Mouse (Mus musculus) skeletal muscle tissue, postnatal 0 days (tissue): ENCODE results near the gene Gm28051. TPM values are rescaled to one million over a fixed set of nuclear protein-coding genes. Genes with fewer than 3 reads are reported as not detected.

ENCODE experiments used
- microRNA counts: library from miRNA; unstranded; fragments of <30 nt; microRNA quantifications from one replicate; lab custom pipeline; 2015
- microRNA-seq, 2 experiments: library from miRNA; unstranded; fragments of <30 nt; microRNA quantifications; one replicate each; pipeline ENCODE4; 2016
- polyA plus RNA-seq: library from polyadenylated mRNA; unstranded; fragments of >200 nt; fragmentation: Nextera tagmentation; extraction: Ambion mirVana; gene quantifications from 2 replicates; pipeline ENCODE4 v1.2.1, GENCODE M21; 2015

Gm28051 gene
- polyA plus RNA-seq, result not detected in 2 replicates

DNA sequence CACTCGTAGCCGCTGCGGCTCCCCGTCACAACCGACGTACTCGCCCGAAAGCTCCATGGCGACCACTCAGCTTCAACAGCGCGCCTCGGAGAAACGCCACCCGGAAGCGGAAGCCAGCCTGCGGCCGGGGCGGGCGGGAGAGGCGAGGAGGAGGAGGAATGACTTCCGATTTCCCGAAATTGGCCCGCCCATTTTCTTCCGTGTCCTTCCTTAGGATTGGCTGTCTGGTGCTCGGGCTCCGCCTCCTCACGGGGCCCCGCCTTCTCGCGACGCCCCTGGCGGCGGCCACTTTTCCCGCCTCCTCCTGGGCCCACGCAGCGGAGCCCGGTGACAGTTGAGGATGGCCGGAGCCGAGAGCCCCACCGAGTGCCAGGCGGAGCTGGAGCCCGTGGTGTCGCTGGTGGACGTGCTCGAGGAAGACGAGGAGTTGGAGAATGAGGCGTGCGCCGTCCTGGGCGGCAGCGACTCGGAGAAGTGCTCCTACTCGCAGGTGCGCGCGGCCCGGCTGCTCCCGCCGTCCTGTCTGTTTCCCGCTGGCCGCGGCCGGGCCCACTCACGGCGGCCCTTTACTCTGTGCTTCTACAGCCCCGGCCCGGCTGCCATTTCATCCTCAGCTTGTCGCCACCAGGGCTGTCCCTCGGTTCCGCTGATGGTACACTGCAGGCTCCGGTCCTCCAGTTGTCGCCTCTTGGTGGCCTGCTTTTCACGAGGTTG is at the start of gene Gm28051, which contains the start of the genes Gon7 and Ubr7:
Gm28051 (minus strand) TSS at position 77 of the 714 bp plus-strand sequence.
Gon7 (minus strand) TSS at position 115 of the 714 bp plus-strand sequence.
Ubr7 (plus strand) TSS at position 279 of the 714 bp plus-strand sequence.

DNA sequence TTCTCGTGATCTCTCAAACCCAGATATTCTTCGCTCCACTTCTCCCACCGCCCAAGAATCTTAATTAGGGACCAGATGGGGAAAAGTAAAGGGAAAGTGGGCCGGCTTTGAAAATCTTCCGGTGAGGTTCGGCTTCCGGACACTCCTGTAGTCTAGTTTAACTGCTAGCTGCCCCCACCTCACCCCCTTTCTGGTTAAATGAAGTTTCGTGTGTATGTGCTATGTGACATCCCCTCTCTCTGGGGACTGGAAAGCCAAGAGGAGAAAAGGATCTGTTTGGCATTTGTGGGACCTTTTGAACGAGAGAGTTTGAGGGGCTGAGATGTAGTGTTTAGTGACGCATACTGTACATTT is 815 bp upstream of the Gm28051 start, which contains the start of gene Gm20604:
Gm20604 (minus strand) TSS at position 270 of the 354 bp plus-strand sequence.

DNA sequence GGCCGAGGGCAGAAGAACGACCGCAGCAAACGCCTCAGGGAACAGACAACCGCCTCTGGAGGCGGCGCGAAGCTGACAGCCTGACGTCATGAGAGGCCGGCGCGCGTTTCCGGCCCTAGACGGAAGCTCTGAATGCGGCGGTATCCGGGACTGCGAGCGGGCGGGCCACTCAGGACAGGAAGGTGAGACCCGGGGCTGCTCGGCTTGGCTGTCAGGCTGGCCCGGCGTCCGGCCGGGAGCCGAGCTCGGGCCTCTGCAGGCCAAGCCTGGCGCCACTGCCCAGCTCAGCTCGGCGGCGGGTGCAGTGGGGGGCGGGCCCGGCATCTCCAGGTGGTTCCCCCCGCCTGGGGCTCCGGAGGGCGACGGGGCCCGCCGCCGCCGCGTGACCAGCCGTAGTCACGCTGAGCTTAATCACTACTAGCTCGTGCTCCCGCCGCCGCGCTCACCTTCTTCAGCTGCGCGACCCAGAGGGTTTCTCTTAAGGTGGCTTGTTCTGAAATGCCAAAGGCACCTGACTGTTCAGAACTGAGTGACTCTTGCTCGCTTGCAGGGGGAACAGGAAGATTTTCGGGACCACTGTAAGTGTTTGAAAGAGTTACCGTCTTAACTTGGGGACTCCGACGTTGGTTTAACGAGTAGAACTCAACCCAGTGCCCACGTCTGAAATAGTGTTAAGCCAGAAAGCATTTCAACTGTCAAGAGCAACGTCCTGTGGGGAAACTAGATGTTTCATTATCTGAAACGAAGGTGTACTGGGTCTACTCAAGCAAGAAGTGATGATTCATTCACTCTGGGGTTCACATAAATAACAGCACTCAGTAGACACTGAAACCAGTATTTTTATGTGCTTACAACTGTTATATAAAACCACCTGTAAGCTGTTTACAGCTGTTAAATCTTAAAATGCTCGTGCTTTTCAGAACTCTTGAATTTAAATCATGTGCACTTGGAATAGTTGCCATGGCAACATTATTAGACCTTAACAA is 13.7 kb downstream of the Gm28051 start, which contains the start of the genes Moap1 and Tmem251:
Moap1 (minus strand) TSS at position 73 of the 986 bp plus-strand sequence.
Tmem251 (plus strand) TSS at position 174 of the 986 bp plus-strand sequence.

DNA sequence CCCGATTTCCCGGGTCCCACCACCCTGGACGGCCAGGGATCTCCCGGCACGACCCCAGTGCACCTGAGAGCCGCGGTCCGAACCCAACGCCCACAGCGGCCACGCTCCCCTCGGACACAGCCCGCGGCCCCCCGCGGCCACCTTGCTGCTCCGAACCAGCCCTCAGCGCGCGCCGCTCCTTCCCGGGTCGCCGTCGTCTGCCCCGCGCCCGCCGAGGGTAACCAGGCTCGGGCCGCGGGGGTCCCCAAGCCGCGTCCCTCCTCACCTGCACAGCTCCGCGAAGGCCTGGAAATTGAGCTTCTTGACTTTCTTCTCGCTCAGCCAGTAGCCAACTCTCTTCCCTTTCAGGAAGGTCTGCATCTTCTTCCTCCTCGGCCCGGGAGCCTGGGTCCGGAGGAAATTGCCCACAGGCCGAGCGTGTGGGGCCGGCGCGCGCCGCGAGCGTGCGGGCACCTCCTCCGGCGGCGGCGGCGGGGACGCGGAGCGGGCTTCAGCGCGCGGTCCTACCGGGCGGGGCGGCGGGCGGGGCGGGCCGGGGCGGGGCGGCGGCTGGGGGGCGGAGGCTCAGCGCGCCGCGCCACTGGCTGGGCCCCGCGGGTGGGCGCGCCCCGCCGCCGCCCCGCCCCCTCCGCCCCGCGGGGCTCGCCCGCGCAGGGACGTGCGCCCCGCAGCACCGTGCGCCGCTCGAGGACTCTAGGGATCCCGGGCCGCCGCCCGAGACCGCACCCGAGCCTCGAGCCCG is 52.9 kb downstream of the Gm28051 start, which contains the start of gene Itpk1:
Itpk1 (minus strand) TSS at position 474 of the 742 bp plus-strand sequence.

MicroRNA genes within 50 kb of the gene (microRNA counts, 519-probe panel; counts per million panel counts)
- microRNA mmu-miR-1936 (lab: Ali Mortazavi, UCI), result 296 counts per million, percentile 58 among the panel's probes with 10 or more counts

Small RNAs within 50 kb of the gene (microRNA-seq; reads per million reads assigned to microRNA genes)
- 0 reads per million in 2 experiments for gene Mir1936

Other genes starting within 250 kb of the Gm28051 start
- 0.10 and 0.55 TPM in 2 replicates for gene Chga, start 202.8 kb downstream of the Gm28051 start, polyA plus RNA-seq
- gene Itpk1, start 52.8 kb downstream of the Gm28051 start, polyA plus RNA-seq, result 3.5 and 4.9 TPM in 2 replicates
- gene Moap1, start 14.1 kb downstream of the Gm28051 start, polyA plus RNA-seq, result 9.2 and 10.7 TPM in 2 replicates
- gene Tmem251, start 14.0 kb downstream of the Gm28051 start, polyA plus RNA-seq, result 6.3 and 6.5 TPM in 2 replicates
- 9.8 and 10.5 TPM in 2 replicates for gene Gon7, start within 50 bp of the Gm28051 start, polyA plus RNA-seq
- gene Ubr7, start 202 bp upstream of the Gm28051 start, polyA plus RNA-seq, result 20.4 and 20.6 TPM in 2 replicates
- 10.4 and 10.9 TPM in 2 replicates for gene Gm20604, start 907 bp upstream of the Gm28051 start, polyA plus RNA-seq
- gene Btbd7, start 120.7 kb upstream of the Gm28051 start, polyA plus RNA-seq, result 6.6 and 6.7 TPM in 2 replicates
- not detected in 2 replicates for gene Cox8c, start 141.6 kb upstream of the Gm28051 start, polyA plus RNA-seq
- 0.01 TPM in 1 of 2 replicates, not detected in the other for gene Unc79, start 191.1 kb upstream of the Gm28051 start, polyA plus RNA-seq